Mouse (Mus musculus) kidney, adult 2 months (tissue): Measurements from ENCODE around the gene Azin2. TPM values are rescaled to one million over a fixed set of nuclear protein-coding genes. Genes with fewer than 3 reads are reported as not detected.

Source experiments
- DNase-seq: peaks from one replicate; pipeline ENCODE4 v3.0.0; 2021
- H3K27ac ChIP-seq: fragments of 200-500 bp; 2 replicates; pipeline ENCODE4 v1.5.1; 2012; ENCODE audit warnings: low read depth, low read length, control low read depth, inconsistent platforms; ENCODE audit not compliant: insufficient read depth
- H3K27me3 ChIP-seq: fragments of 200-500 bp; replicated peaks from 2 replicates; pipeline ENCODE4 v1.6.1; 2012; ENCODE audit warnings: mild to moderate bottlenecking, moderate library complexity, low read length, inconsistent platforms; ENCODE audit not compliant: control insufficient read depth, insufficient read depth
- H3K36me3 ChIP-seq: fragments of 200-500 bp; 2 replicates; pipeline ENCODE4 v1.6.1; 2012; ENCODE audit warnings: mild to moderate bottlenecking, moderate library complexity, low read length, inconsistent platforms; ENCODE audit not compliant: control insufficient read depth, insufficient read depth
- H3K4me1 ChIP-seq: fragments of 200-500 bp; 2 replicates; pipeline ENCODE4 v1.6.1; 2011; ENCODE audit warnings: low read length; ENCODE audit not compliant: control insufficient read depth, insufficient read depth
- H3K4me3 ChIP-seq: fragments of 200-500 bp; 2 replicates; pipeline ENCODE4 v1.5.1; 2011; ENCODE audit warnings: mild to moderate bottlenecking, low read depth, low read length, control low read depth; ENCODE audit not compliant: insufficient read depth
- CTCF ChIP-seq: fragments of 200-500 bp; conservative IDR thresholded peaks from 2 replicates; pipeline ENCODE4 v1.5.1; 2011; ENCODE audit warnings: low read depth, mild to moderate bottlenecking, control low read depth, low read length, moderate library complexity, mixed read lengths; ENCODE audit not compliant: insufficient read depth, insufficient read length
- POLR2A ChIP-seq: fragments of 200-500 bp; IDR thresholded peaks from one replicate; pipeline ENCODE4 v1.6.1; 2011; ENCODE audit warnings: low read depth, low read length, control low read depth
- WGBS: fragments of 180-500 bp; shearing (Covaris S2); methylation state at CpG from one replicate; pipeline ENCODE4 v1.1.7; 2018; 5-methylcytosine and 5-hydroxymethylcytosine counted together
- polyA plus RNA-seq: library from polyadenylated mRNA; depleted of rRNA; stranded (reverse); fragments of >200 nt; gene quantifications from 2 replicates; pipeline ENCODE4 v1.2.3, GENCODE M21; 2012

Gene Azin2
- polyA plus RNA-seq, 1 experiment = 14.0 TPM

- Histone ChIP-seq H3K4me1 (no peaks in the 10 kb centered on the region), H3K4me3 (no peak overlapping the region), H3K36me3 (no peaks in the 10 kb centered on the region), H3K27me3 (no peaks in the 10 kb centered on the region), H3K27ac (no peak overlapping the region)
- peak; percentile 23 for DNase-seq
- 86% methylated on average over 12 of the region's 12 CpGs for WGBS
- TF ChIP-seq POLR2A (no peak), CTCF (no peak)
These were observed 72.3 kb downstream of the Azin2 start for GRCm38 (mm10) chr4:128889752-128890630.

- TF ChIP-seq POLR2A (no peak), CTCF (no peak)
- H3K4me1 ChIP-seq = no peaks in the 10 kb centered on the region
- no peaks in the 10 kb centered on the region for H3K36me3 ChIP-seq
- no peak overlapping the region for H3K27ac ChIP-seq
- H3K27me3 ChIP-seq = no peaks in the 10 kb centered on the region
- DNase-seq = no peak
- 80% methylated on average over 6 of the region's 6 CpGs for WGBS
- H3K4me3 ChIP-seq = no peak overlapping the region
These were observed 73.7 kb downstream of the Azin2 start for GRCm38 (mm10) chr4:128888436-128888990.

GRCm38 (mm10) chr4:128887641-128888091 is 74.6 kb downstream of the Azin2 start:
- H3K27me3 ChIP-seq = no peaks in the 10 kb centered on the region
- H3K27ac ChIP-seq = no peak overlapping the region
- peak; percentile 18 for DNase-seq
- no peaks in the 10 kb centered on the region for H3K36me3 ChIP-seq
- no peak for TF ChIP-seq POLR2A
- TF ChIP-seq CTCF = no peak
- no peaks in the 10 kb centered on the region; the same call in 1 of the 2 replicates for H3K4me1 ChIP-seq
- 65% methylated on average over 9 of the region's 9 CpGs for WGBS
- no peak overlapping the region for H3K4me3 ChIP-seq

GRCm38 (mm10) chr4:128887026-128887425 is 75.2 kb downstream of the Azin2 start:
- TF ChIP-seq CTCF (no peak), POLR2A (no peak)
- Histone ChIP-seq H3K4me1 (no peaks in the 10 kb centered on the region; the same call in 1 of the 2 replicates), H3K36me3 (no peaks in the 10 kb centered on the region), H3K27ac (no peak overlapping the region), H3K4me3 (no peak overlapping the region), H3K27me3 (no peaks in the 10 kb centered on the region)
- 77% methylated on average over 10 of the region's 10 CpGs for WGBS
- no peak for DNase-seq

- H3K4me1 ChIP-seq = no peaks in the 10 kb centered on the region; the same call in 1 of the 2 replicates
- WGBS = 70% methylated on average over 5 of the region's 5 CpGs
- no peak overlapping the region for H3K27ac ChIP-seq
- H3K36me3 ChIP-seq = no peaks in the 10 kb centered on the region
- no peak for DNase-seq
- TF ChIP-seq POLR2A (no peak), CTCF (no peak)
- no peak overlapping the region for H3K4me3 ChIP-seq
- H3K27me3 ChIP-seq = no peaks in the 10 kb centered on the region
These were observed 75.7 kb downstream of the Azin2 start for GRCm38 (mm10) chr4:128886571-128886970.

GRCm38 (mm10) chr4:128885540-128885939 is 76.7 kb downstream of the Azin2 start:
- no peak for DNase-seq
- Histone ChIP-seq H3K36me3 (no peaks in the 10 kb centered on the region), H3K4me3 (no peak overlapping the region), H3K27me3 (no peaks in the 10 kb centered on the region), H3K27ac (no peak overlapping the region), H3K4me1 (no peaks in the 10 kb centered on the region; the same call in 1 of the 2 replicates)
- WGBS = 98% methylated on average over 8 of the region's 8 CpGs
- TF ChIP-seq CTCF (no peak), POLR2A (no peak)

- Histone ChIP-seq H3K27me3 (no peaks in the 10 kb centered on the region), H3K27ac (no peak overlapping the region), H3K4me1 (no peaks in the 10 kb centered on the region; the same call in 1 of the 2 replicates), H3K4me3 (no peak overlapping the region), H3K36me3 (no peaks in the 10 kb centered on the region)
- TF ChIP-seq POLR2A = no peak
- TF ChIP-seq CTCF = no peak
- no peak for DNase-seq
- WGBS = 60% methylated on average over 5 of the region's 5 CpGs
These were observed 77.5 kb downstream of the Azin2 start for GRCm38 (mm10) chr4:128884711-128885095.
